ENCODE assay signal across 8 mouse cellular contexts in genomic region chr2:181678780-181679179, GRCm38 (mm10). TPM values are rescaled to one million over a fixed set of nuclear protein-coding genes. Genes with fewer than 3 reads are reported as not detected.
A peak's percentile ranks its signal among the peaks of the same experiment; 100 is the strongest.
DNase-seq lines count a peak whose midpoint lies in the region; ATAC-seq and TF ChIP-seq lines count a peak whose summit lies in the region.

No protein-coding gene starts in this region.

- ATAC-seq in heart, embryonic 12.5 days (ENCODE audit: insufficient number of reproducible peaks, low FRiP score), result peak; percentile 52; the same call in 1 of the 2 replicates
- ATAC-seq in kidney, embryonic 15.5 days (replicated peaks; ENCODE audit: low FRiP score), result peak; percentile 70
- ATAC-seq in limb, embryonic 15.5 days (ENCODE audit: insufficient number of reproducible peaks, low FRiP score, low TSS enrichment, low read depth), result peak; percentile 64; the same call in 1 of the 2 replicates
- ATAC-seq in stomach, embryonic 14.5 days (ENCODE audit: insufficient number of reproducible peaks, insufficient read depth, low FRiP score, low read depth), result peak; percentile 76; the same call in 1 of the 2 replicates

- TF ChIP-seq CTCF in C2C12 (IDR thresholded peaks at IDR 0.05; ENCODE audit: control insufficient read depth, insufficient read depth, insufficient read length), result peak; percentile 88
- TF ChIP-seq CTCF in bone marrow, adult 2 months (IDR thresholded peaks at IDR 0.05; ENCODE audit: control insufficient read depth, insufficient read depth, low read length), result peak; percentile 91
- peak; percentile 74 for TF ChIP-seq CTCF in embryonic fibroblast, embryonic 13.5 days (IDR thresholded peaks at IDR 0.05; ENCODE audit: borderline replicate concordance, insufficient read depth, low read length)

- no peaks in the 10 kb centered on the region for H3K9me3 ChIP-seq in heart, embryonic 12.5 days (replicated peaks)
- H3K9me3 ChIP-seq in kidney, embryonic 15.5 days (replicated peaks), result no peaks in the 10 kb centered on the region
- no peaks in the 10 kb centered on the region for H3K9me3 ChIP-seq in limb, embryonic 15.5 days
- no peaks in the 10 kb centered on the region for H3K9me3 ChIP-seq in stomach, embryonic 14.5 days (ENCODE audit: control insufficient read depth, low read depth, low read length)

- TF ChIP-seq POLR2A in bone marrow, adult 2 months (IDR thresholded peaks at IDR 0.05; ENCODE audit: borderline replicate concordance, control insufficient read depth, low read depth, low read length), result no peak
- TF ChIP-seq POLR2A in embryonic fibroblast, embryonic 13.5 days (IDR thresholded peaks at IDR 0.05; ENCODE audit: low read depth, low read length), result no peak

- H3K79me2 ChIP-seq in C2C12 (ENCODE audit: control insufficient read depth, insufficient read depth), result no peaks in the 10 kb centered on the region

- H3K4me3 ChIP-seq in C2C12 (ENCODE audit: insufficient read depth, poor library complexity, severe bottlenecking), result no peak overlapping the region
- H3K4me3 ChIP-seq in bone marrow, adult 2 months (replicated peaks; ENCODE audit: control insufficient read depth, low read depth, low read length), result no peak overlapping the region
- no peak overlapping the region for H3K4me3 ChIP-seq in embryonic fibroblast, embryonic 13.5 days (ENCODE audit: insufficient read depth, low read length)
- no peak overlapping the region for H3K4me3 ChIP-seq in heart, embryonic 12.5 days
- H3K4me3 ChIP-seq in kidney, embryonic 15.5 days (replicated peaks), result no peak overlapping the region
- H3K4me3 ChIP-seq in limb, embryonic 15.5 days, result no peak overlapping the region
- no peak overlapping the region for H3K4me3 ChIP-seq in stomach, embryonic 14.5 days (ENCODE audit: low read depth, low read length)

- no peaks in the 10 kb centered on the region; the same call in 1 of the 2 replicates for H3K4me1 ChIP-seq in bone marrow, adult 2 months (ENCODE audit: control insufficient read depth, insufficient read depth, low read length)
- H3K4me1 ChIP-seq in embryonic fibroblast, embryonic 13.5 days (ENCODE audit: control insufficient read depth, insufficient read depth, low read length), result no peaks in the 10 kb centered on the region
- H3K4me1 ChIP-seq in heart, embryonic 12.5 days (replicated peaks), result peaks cover 29% of the 10 kb centered on the region
- H3K4me1 ChIP-seq in kidney, embryonic 15.5 days, result peaks cover 37% of the 10 kb centered on the region
- peaks cover 19% of the 10 kb centered on the region for H3K4me1 ChIP-seq in limb, embryonic 15.5 days
- H3K4me1 ChIP-seq in stomach, embryonic 14.5 days (ENCODE audit: control insufficient read depth, insufficient read depth, low read length), result peaks cover 8% of the 10 kb centered on the region; the same call in 1 of the 2 replicates

- no peak overlapping the region for H3ac ChIP-seq in C2C12 (ENCODE audit: control insufficient read depth, insufficient read length, low read depth)

- WGBS in bone marrow, adult 2 months, result 45% methylated on average over 1 of the region's 1 CpGs
- 28% methylated on average over 1 of the region's 1 CpGs for WGBS in heart, embryonic 12.5 days
- 54% methylated on average over 1 of the region's 1 CpGs for WGBS in kidney, embryonic 15.5 days
- WGBS in limb, embryonic 15.5 days, result 39% methylated on average over 1 of the region's 1 CpGs
- WGBS in stomach, embryonic 14.5 days, result 36% methylated on average over 1 of the region's 1 CpGs

- no peak overlapping the region for H3K9ac ChIP-seq in heart, embryonic 12.5 days
- no peak overlapping the region for H3K9ac ChIP-seq in kidney, embryonic 15.5 days
- H3K9ac ChIP-seq in limb, embryonic 15.5 days, result no peak overlapping the region
- no peak overlapping the region for H3K9ac ChIP-seq in stomach, embryonic 14.5 days (replicated peaks; ENCODE audit: low read depth, low read length)

- no peaks in the 10 kb centered on the region for H3K36me3 ChIP-seq in C2C12 (ENCODE audit: control insufficient read depth, insufficient read depth)
- no peaks in the 10 kb centered on the region for H3K36me3 ChIP-seq in heart, embryonic 12.5 days
- H3K36me3 ChIP-seq in kidney, embryonic 15.5 days, result no peaks in the 10 kb centered on the region
- H3K36me3 ChIP-seq in limb, embryonic 15.5 days, result no peaks in the 10 kb centered on the region
- H3K36me3 ChIP-seq in stomach, embryonic 14.5 days (ENCODE audit: control insufficient read depth, insufficient read depth, low read length), result no peaks in the 10 kb centered on the region

- no peaks in the 10 kb centered on the region for H3K79me3 ChIP-seq in C2C12 (ENCODE audit: low read depth)

- H3K27ac ChIP-seq in bone marrow, adult 2 months (ENCODE audit: control insufficient read depth, insufficient read depth, low read depth, low read length, poor library complexity), result no peak overlapping the region
- H3K27ac ChIP-seq in embryonic fibroblast, embryonic 13.5 days (ENCODE audit: insufficient read depth, low read length), result no peak overlapping the region
- H3K27ac ChIP-seq in heart, embryonic 12.5 days (ENCODE audit: poor library complexity, severe bottlenecking), result no peak overlapping the region
- no peak overlapping the region for H3K27ac ChIP-seq in kidney, embryonic 15.5 days
- H3K27ac ChIP-seq in limb, embryonic 15.5 days, result no peak overlapping the region
- no peak overlapping the region for H3K27ac ChIP-seq in stomach, embryonic 14.5 days (ENCODE audit: low read length)

- peak; percentile 48 to 62 for DNase-seq in monocyte, adult 2 months (ENCODE audit: low read depth in 1 of 2, low spot score in 2 of 2)

- H3K27me3 ChIP-seq in C2C12 (ENCODE audit: control insufficient read depth, insufficient read depth, insufficient read length), result no peaks in the 10 kb centered on the region
- H3K27me3 ChIP-seq in heart, embryonic 12.5 days (replicated peaks), result peaks cover 16% of the 10 kb centered on the region
- H3K27me3 ChIP-seq in kidney, embryonic 15.5 days, result peaks cover 8% of the 10 kb centered on the region
- peaks cover 6% of the 10 kb centered on the region for H3K27me3 ChIP-seq in limb, embryonic 15.5 days
- no peaks in the 10 kb centered on the region for H3K27me3 ChIP-seq in stomach, embryonic 14.5 days (ENCODE audit: control insufficient read depth, insufficient read depth, low read length)

- H3K4me2 ChIP-seq in heart, embryonic 12.5 days, result no peak overlapping the region
- H3K4me2 ChIP-seq in kidney, embryonic 15.5 days, result no peak overlapping the region
- H3K4me2 ChIP-seq in limb, embryonic 15.5 days, result no peak overlapping the region
- H3K4me2 ChIP-seq in stomach, embryonic 14.5 days (replicated peaks; ENCODE audit: low read depth, low read length), result no peak overlapping the region

RNA-seq across cellular contexts. Expression of gene Tcea2, which starts 1.3 kb away (rescaled TPM):
- polyA plus RNA-seq in C2C12 (2012; fragmentation: generic; extraction: Trizol), result 1.6 TPM
- polyA plus RNA-seq in bone marrow, adult 2 months (2011; ENCODE audit: insufficient read depth, insufficient read length, low replicate concordance, missing spikeins), result 20.0 and 20.3 TPM in 2 replicates
- 6.8 and 13.4 TPM in 2 replicates for polyA plus RNA-seq in embryonic fibroblast, embryonic 13.5 days (2011; ENCODE audit: insufficient read length, low read depth, missing spikeins)
- 13.1 and 15.4 TPM in 2 replicates for polyA plus RNA-seq in heart, embryonic 12.5 days (2016; fragmentation: Nextera tagmentation; extraction: Ambion mirVana)
- polyA plus RNA-seq in kidney, embryonic 15.5 days (2015; fragmentation: Nextera tagmentation; extraction: Ambion mirVana), result 25.6 and 25.9 TPM in 2 replicates
- polyA plus RNA-seq in limb, embryonic 15.5 days (2015; fragmentation: Nextera tagmentation; extraction: Ambion mirVana), result 19.5 and 21.8 TPM in 2 replicates
- 35.3 and 36.7 TPM in 2 replicates for polyA plus RNA-seq in stomach, embryonic 14.5 days (2014; fragmentation: Nextera tagmentation; extraction: Ambion mirVana)

RNA-seq across cellular contexts. Expression of gene Sox18, which starts 7.3 kb away (rescaled TPM):
- 0.06 TPM for polyA plus RNA-seq in C2C12 (2012; fragmentation: generic; extraction: Trizol)
- 7.4 and 7.5 TPM in 2 replicates for polyA plus RNA-seq in bone marrow, adult 2 months (2011; ENCODE audit: insufficient read depth, insufficient read length, low replicate concordance, missing spikeins)
- polyA plus RNA-seq in embryonic fibroblast, embryonic 13.5 days (2011; ENCODE audit: insufficient read length, low read depth, missing spikeins), result not detected in 2 replicates
- 24.7 and 26.3 TPM in 2 replicates for polyA plus RNA-seq in heart, embryonic 12.5 days (2016; fragmentation: Nextera tagmentation; extraction: Ambion mirVana)
- polyA plus RNA-seq in kidney, embryonic 15.5 days (2015; fragmentation: Nextera tagmentation; extraction: Ambion mirVana), result 48.1 and 49.9 TPM in 2 replicates
- polyA plus RNA-seq in limb, embryonic 15.5 days (2015; fragmentation: Nextera tagmentation; extraction: Ambion mirVana), result 38.7 and 43.4 TPM in 2 replicates
- polyA plus RNA-seq in stomach, embryonic 14.5 days (2014; fragmentation: Nextera tagmentation; extraction: Ambion mirVana), result 25.9 and 28.4 TPM in 2 replicates

RNA-seq across cellular contexts. Expression of gene Rgs19, which starts 15.0 kb away (rescaled TPM):
- 66.4 TPM for polyA plus RNA-seq in C2C12 (2012; fragmentation: generic; extraction: Trizol)
- 57.1 and 170 TPM in 2 replicates for polyA plus RNA-seq in bone marrow, adult 2 months (2011; ENCODE audit: insufficient read depth, insufficient read length, low replicate concordance, missing spikeins)
- 66.1 and 87.1 TPM in 2 replicates for polyA plus RNA-seq in embryonic fibroblast, embryonic 13.5 days (2011; ENCODE audit: insufficient read length, low read depth, missing spikeins)
- polyA plus RNA-seq in heart, embryonic 12.5 days (2016; fragmentation: Nextera tagmentation; extraction: Ambion mirVana), result 43.5 and 45.4 TPM in 2 replicates
- polyA plus RNA-seq in kidney, embryonic 15.5 days (2015; fragmentation: Nextera tagmentation; extraction: Ambion mirVana), result 56.6 and 61.7 TPM in 2 replicates
- 72.9 and 84.0 TPM in 2 replicates for polyA plus RNA-seq in limb, embryonic 15.5 days (2015; fragmentation: Nextera tagmentation; extraction: Ambion mirVana)
- 78.8 and 88.8 TPM in 2 replicates for polyA plus RNA-seq in stomach, embryonic 14.5 days (2014; fragmentation: Nextera tagmentation; extraction: Ambion mirVana)

RNA-seq across cellular contexts. Expression of gene Lkaaear1, which starts 19.5 kb away (rescaled TPM):
- not detected for polyA plus RNA-seq in C2C12 (2012; fragmentation: generic; extraction: Trizol)
- not detected in 2 replicates for polyA plus RNA-seq in bone marrow, adult 2 months (2011; ENCODE audit: insufficient read depth, insufficient read length, low replicate concordance, missing spikeins)
- polyA plus RNA-seq in embryonic fibroblast, embryonic 13.5 days (2011; ENCODE audit: insufficient read length, low read depth, missing spikeins), result not detected in 2 replicates
- polyA plus RNA-seq in heart, embryonic 12.5 days (2016; fragmentation: Nextera tagmentation; extraction: Ambion mirVana), result not detected in 2 replicates
- 0.22 TPM in 1 of 2 replicates, not detected in the other for polyA plus RNA-seq in kidney, embryonic 15.5 days (2015; fragmentation: Nextera tagmentation; extraction: Ambion mirVana)
- polyA plus RNA-seq in limb, embryonic 15.5 days (2015; fragmentation: Nextera tagmentation; extraction: Ambion mirVana), result not detected in 2 replicates
- not detected in 2 replicates for polyA plus RNA-seq in stomach, embryonic 14.5 days (2014; fragmentation: Nextera tagmentation; extraction: Ambion mirVana)

RNA-seq across cellular contexts. Expression of gene Gm29797, which starts 21.9 kb away (rescaled TPM):
- polyA plus RNA-seq in C2C12 (2012; fragmentation: generic; extraction: Trizol), result 0.05 TPM
- polyA plus RNA-seq in bone marrow, adult 2 months (2011; ENCODE audit: insufficient read depth, insufficient read length, low replicate concordance, missing spikeins), result not detected in 2 replicates
- polyA plus RNA-seq in embryonic fibroblast, embryonic 13.5 days (2011; ENCODE audit: insufficient read length, low read depth, missing spikeins), result not detected in 2 replicates
- not detected in 2 replicates for polyA plus RNA-seq in heart, embryonic 12.5 days (2016; fragmentation: Nextera tagmentation; extraction: Ambion mirVana)
- polyA plus RNA-seq in kidney, embryonic 15.5 days (2015; fragmentation: Nextera tagmentation; extraction: Ambion mirVana), result 0.21 TPM in 1 of 2 replicates, not detected in the other
- not detected in 2 replicates for polyA plus RNA-seq in limb, embryonic 15.5 days (2015; fragmentation: Nextera tagmentation; extraction: Ambion mirVana)
- polyA plus RNA-seq in stomach, embryonic 14.5 days (2014; fragmentation: Nextera tagmentation; extraction: Ambion mirVana), result not detected in 2 replicates
